Mouse (Mus musculus) heart, adult 8-10 months (tissue): ENCODE results near the gene Myl4. TPM values are rescaled to one million over a fixed set of nuclear protein-coding genes. Genes with fewer than 3 reads are reported as not detected.
A peak's percentile ranks its signal among the peaks of the same experiment; 100 is the strongest.
"Not testable (repeated sequence)": the region's sequence is repeated elsewhere in the genome, so short reads cannot be mapped to it uniquely, and the experiment has no call there.

Source experiments
- DNase-seq: peaks from one replicate; pipeline ENCODE4 v3.0.0; 2022; ENCODE audit warnings: low spot score
- total RNA-seq, 4 experiments: library from RNA; stranded (reverse); gene quantifications; 2 replicates each; pipeline ENCODE4 v1.2.4; 2022

Myl4 gene
- total RNA-seq, 4 experiments from 2014 or later: 630 to 827 (median 696) TPM

GRCm38 (mm10) chr11:104571373-104571772 is 20.9 kb downstream of the Myl4 start:
- not testable (repeated sequence) for DNase-seq

DNA sequence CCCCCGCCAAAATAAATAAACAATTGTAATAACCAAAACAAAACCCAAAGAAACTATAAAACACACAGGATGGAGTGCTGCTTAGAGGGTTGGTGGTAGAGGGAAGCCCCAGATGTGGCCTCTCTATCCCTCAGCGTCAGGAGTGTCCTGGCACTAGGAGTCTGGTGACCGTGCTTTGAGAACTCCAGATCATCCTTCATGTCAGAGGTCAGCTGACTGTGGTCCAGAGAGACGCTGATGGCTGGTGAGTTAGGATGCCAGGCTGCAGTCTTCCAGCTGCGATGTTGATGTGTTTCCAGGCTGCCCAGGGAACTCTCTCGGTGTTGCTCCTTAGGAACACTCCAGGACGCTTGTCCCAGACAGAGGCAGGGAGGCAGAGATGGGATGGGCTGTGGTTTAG is 21.6 kb downstream of the Myl4 start:
- DNase-seq: no peak

- DNase-seq: no peak
These were observed 22.1 kb downstream of the Myl4 start for GRCm38 (mm10) chr11:104572566-104572965.

DNA sequence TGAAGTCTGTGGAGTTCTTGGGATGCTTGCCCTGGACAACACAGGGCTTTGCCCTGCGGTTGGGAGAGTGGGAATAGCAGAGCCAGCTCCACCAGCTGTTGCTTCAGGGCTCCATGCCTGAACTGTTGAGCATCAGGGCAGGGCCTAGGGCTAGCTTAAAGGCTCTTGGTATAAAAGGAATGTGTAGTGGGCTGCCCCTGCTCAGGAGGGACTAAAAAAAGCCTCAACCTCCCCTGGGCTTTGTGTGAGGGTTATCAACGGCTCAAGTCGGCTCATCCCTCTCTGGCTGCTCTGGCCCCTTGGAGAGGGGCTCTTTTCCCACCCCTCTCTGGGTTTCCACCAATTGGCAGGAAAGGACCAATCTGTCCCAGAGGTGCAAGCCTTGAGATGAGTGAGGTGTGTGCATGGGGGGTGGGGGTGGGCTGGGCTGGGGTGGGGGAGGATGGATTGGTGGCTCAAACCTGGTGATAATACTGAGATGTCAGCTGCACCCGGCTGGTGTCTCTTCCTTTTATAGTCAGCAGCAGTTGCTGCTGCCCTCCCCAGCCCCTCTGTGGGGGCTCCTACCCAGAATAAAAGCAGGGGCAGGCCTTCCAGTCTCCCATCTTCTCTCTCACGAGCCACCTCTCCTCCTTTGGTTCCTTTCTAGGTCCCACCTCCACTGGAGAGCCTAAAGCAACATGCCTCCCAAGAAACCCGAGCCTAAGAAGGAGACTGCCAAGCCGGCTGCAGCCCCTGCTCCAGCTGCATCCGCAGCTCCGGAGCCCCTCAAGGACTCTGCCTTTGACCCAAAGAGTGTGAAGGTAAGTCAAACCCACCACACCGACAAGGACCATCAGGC is 26.5 kb downstream of the Myl4 start:
- no peak for DNase-seq

- no peak for DNase-seq
These were observed 27.6 kb downstream of the Myl4 start for GRCm38 (mm10) chr11:104578074-104578473.

GRCm38 (mm10) chr11:104579084-104579483 is 28.6 kb downstream of the Myl4 start:
- no peak for DNase-seq

DNA sequence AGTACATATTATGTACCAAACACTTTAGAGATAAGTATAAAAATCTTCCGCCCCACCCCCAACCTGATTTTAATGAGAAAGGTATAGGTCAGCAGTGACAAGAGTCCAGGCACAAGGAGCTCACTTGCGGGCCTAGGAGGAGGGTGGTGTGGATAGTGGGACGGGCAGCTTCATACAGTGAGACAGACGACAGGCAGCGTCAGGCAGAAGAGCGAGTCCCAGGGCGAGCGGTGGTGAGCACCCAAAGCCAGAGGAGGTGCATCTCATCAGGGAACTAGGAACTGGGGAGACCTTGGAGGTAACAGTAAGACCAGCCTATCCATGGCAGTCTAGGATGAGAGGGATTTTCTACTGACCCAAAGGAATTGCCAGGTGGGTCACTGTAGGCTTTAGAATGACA is 29.1 kb downstream of the Myl4 start:
- no peak for DNase-seq

DNA sequence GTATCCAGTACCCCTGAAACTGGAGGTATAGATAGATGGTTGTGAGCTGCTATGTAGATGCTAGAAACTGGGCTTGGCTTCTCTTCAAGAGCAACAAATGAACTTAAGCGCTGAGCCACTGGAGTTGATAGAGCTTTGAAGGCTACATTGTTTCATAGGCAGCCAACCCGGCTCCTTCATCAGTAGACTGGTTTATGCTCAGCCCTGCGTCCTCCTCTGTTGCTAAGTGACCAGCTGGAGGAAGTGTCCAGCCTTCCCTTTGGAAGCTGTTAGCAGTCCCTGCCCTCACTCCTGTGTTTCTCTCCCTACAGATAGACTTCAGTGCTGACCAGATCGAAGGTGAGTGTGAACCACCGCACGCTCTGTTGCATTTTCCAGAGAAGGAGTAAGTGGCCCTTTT is 29.6 kb downstream of the Myl4 start:
- DNase-seq: no peak

DNA sequence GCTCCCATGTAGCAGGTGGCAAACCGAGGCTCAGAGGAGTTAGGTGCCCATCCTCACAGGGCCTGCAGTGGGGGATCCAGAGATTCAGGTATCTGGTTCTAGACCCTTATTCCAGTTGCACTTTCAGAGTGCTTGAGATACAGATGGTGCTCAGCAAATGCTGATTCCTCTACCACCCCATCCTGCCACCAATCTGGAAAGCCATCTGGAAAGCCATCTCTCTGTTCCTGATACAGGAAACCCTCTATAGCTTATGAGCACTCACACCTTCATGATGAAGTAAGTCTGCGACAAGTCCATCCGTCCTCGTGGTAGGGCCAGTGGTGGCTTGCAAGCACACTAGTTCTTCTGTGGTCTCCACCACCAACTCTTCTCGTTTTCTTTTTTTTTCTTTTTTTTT is 30.1 kb downstream of the Myl4 start:
- DNase-seq: no peak

- no peak for DNase-seq
These were observed 31.2 kb downstream of the Myl4 start for GRCm38 (mm10) chr11:104581446-104582307.

- DNase-seq: no peak
These were observed 31.8 kb downstream of the Myl4 start for GRCm38 (mm10) chr11:104582308-104582606.

DNA sequence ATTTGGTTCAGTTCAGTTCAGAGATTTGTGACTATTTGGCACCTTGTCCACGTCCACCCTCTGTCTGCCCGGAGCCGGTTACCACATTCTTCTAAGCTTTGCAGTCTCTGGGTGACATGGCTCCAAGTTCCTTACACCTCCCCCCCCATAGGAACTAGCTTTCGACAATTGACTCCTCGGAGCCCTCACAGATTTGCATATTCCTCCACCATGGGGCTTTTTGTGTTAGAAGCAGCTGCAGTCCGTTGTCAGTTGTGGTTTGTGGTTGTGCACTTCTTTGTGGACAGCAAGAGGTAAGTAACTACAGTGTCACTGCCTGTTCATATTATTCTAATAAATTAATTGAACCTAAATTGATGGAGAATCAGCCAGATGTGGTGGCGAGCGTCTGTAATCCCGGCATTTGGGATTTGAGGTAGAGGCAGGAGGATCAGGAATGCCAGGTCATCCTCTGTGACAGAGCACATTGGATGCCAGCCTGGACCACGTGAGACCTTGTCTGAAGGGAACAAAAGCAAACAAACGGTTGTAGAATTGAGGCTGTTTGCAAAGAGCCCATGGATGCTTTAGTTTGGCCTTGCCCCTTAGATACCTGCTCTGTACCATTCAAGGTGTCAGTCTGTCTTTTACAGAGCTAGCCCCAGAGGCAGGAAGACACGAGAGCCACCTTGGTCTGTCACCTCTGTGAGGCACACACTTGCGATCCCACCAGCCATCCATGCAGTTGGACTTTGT is 32.3 kb downstream of the Myl4 start:
- DNase-seq: no peak

DNA sequence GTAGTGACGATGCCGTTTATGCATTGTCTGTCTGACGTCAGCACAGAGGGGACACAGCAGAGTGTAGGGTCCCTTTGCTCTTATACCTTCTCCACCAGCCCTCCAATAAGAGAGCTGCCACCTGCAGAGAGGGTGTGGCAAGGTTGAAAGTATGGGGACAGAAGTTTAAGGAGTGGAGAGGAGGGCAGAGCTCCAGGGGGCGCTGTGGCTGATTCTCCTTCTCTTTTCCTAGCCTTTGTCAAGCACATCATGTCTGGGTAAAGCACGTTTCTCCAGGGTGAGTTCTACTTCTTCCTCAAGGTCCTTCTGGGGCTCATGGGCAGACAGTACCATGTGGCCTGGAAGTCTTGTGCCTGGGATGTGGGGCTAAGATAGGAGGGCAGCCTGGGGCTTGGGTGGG is 35.0 kb downstream of the Myl4 start:
- DNase-seq: no peak

- DNase-seq: no peak
These were observed 37.4 kb downstream of the Myl4 start for GRCm38 (mm10) chr11:104587904-104588303.

DNA sequence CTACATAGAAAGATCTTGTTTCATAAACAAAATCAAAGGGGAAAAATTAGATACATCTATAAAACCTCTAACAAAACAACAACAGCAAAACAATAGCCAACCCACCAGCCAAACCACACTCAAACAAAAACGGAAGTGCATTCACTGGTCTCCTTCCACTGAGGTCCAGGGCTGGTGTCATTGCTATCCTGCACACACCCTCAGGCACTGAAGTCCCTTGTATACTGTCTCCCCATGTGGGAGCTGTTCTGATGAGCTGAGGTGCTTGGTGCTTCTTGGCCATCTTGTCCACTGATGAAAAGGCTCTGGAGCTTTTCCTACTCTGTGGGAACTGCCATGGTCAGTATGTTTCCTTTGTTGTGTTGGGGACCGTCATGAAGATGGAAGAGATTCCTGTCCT is 38.0 kb downstream of the Myl4 start:
- no peak for DNase-seq

- no peak for DNase-seq
These were observed 39.1 kb downstream of the Myl4 start for GRCm38 (mm10) chr11:104589570-104589969.

DNA sequence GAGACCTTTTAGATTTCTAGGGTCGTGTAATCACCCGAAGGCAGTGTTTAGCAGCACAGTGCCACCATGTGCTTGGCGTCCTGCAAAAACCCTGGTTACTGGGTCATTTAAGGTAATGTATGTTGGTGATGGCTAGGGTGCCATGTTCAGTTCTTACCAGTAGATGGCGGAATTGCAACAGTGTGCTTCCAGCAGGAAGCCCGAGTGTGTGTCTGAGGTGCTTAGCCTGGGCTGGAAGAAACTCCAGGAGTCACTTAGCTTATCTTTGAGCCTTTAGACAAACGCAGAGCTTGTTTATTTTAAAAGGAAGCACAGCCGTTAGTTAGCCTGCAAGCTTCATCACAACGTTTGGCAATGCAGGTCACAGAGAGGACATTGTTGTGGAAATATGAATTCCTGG is 39.7 kb downstream of the Myl4 start:
- peak; percentile 82 for DNase-seq

GRCm38 (mm10) chr11:104592066-104592835 is 41.8 kb downstream of the Myl4 start:
- no peak for DNase-seq

DNA sequence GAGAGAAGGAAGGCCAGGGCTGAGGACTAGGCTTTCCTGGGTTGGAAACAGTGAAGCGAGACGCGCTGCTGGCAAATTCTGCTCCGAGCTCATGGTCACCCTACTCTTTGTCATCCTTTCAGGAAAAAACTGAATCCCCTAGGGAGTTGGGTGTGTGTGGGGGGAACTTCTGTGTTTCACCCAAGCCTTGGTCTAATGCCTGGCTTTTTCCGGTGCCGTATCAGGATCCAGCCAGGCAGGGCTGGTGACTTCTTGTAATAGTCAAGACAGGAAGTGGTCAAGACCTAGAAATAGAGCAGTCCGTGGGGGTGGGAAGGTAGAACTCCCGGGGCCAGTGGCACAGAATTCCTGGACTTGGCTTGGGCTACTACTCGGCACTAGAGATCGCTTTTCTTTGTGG is 45.9 kb downstream of the Myl4 start:
- no peak for DNase-seq

GRCm38 (mm10) chr11:104599265-104599945 is 48.9 kb downstream of the Myl4 start:
- DNase-seq: peak; percentile 46

GRCm38 (mm10) chr11:104600675-104601074 is 50.2 kb downstream of the Myl4 start:
- no peak for DNase-seq
